Mouse (Mus musculus): ENCODE data around the gene Creb3. TPM values are rescaled to one million over a fixed set of nuclear protein-coding genes. Genes with fewer than 3 reads are reported as not detected.

Creb3 gene
- polyA plus RNA-seq, 1 experiment = 58.2 TPM

GRCm38 (mm10) chr4:43575356-43575755, 13.2 kb downstream of the Creb3 start:
- no peaks in the 10 kb centered on the region; the same call in 1 of the 2 replicates for H3K36me3 ChIP-seq (ENCODE audit: control insufficient read depth, insufficient read depth, low read length)
- H3K4me3 ChIP-seq (ENCODE audit: insufficient read depth, low read depth, low read length) = no peak overlapping the region
- TF ChIP-seq POLR2A (IDR thresholded peaks at IDR 0.05; ENCODE audit: low read depth, low read length) (no peak), CTCF (conservative IDR thresholded peaks at IDR 0.05; ENCODE audit: insufficient read depth, insufficient read length, low read depth, low read length) (no peak)
- DNase-seq = no peak
- H3K27ac ChIP-seq (ENCODE audit: insufficient read depth, low read depth, low read length) = no peak overlapping the region
- no peaks in the 10 kb centered on the region for H3K27me3 ChIP-seq (replicated peaks; ENCODE audit: control insufficient read depth, insufficient read depth, low read length)
- 51% methylated on average over 2 of the region's 2 CpGs for WGBS
- H3K4me1 ChIP-seq (ENCODE audit: control insufficient read depth, insufficient read depth, low read length) = peaks cover 5% of the 10 kb centered on the region; the same call in 1 of the 2 replicates

- no peaks in the 10 kb centered on the region for H3K27me3 ChIP-seq (replicated peaks; ENCODE audit: control insufficient read depth, insufficient read depth, low read length)
- 34% methylated on average over 8 of the region's 8 CpGs for WGBS
Measured at GRCm38 (mm10) chr4:43577237-43577881, 15.2 kb downstream of the Creb3 start.

GRCm38 (mm10) chr4:43578376-43579204, 16.5 kb downstream of the Creb3 start, which contains the start of the genes Rgp1 and Gba2:
Gene Rgp1, plus strand, starts transcription at chr4:43578715.
Gene Gba2, minus strand, starts transcription at chr4:43578873.
- no peaks in the 10 kb centered on the region for H3K27me3 ChIP-seq (replicated peaks; ENCODE audit: control insufficient read depth, insufficient read depth, low read length)
- peak; percentile 96 for DNase-seq
- WGBS = 1% methylated on average over 76 of the region's 76 CpGs
- TF ChIP-seq POLR2A (IDR thresholded peaks at IDR 0.05; ENCODE audit: low read depth, low read length) (peak; percentile 71), CTCF (conservative IDR thresholded peaks at IDR 0.05; ENCODE audit: insufficient read depth, insufficient read length, low read depth, low read length) (no peak)
- H3K4me1 ChIP-seq (ENCODE audit: control insufficient read depth, insufficient read depth, low read length) = peaks cover 5% of the 10 kb centered on the region; the same call in 1 of the 2 replicates
- peak within 1 kb of the TSS; percentile 91 for H3K27ac ChIP-seq (ENCODE audit: insufficient read depth, low read depth, low read length)
- 0 out of 2 replicates have a peak, but pooled peaks cover 1% of the 10 kb centered on the region for H3K36me3 ChIP-seq (ENCODE audit: control insufficient read depth, insufficient read depth, low read length)
- peak within 1 kb of the TSS; percentile 96 for H3K4me3 ChIP-seq (ENCODE audit: insufficient read depth, low read depth, low read length)

More at GRCm38 (mm10) chr4:43577237-43577881, 15.2 kb downstream of the Creb3 start:
- Histone ChIP-seq H3K4me1 (ENCODE audit: control insufficient read depth, insufficient read depth, low read length) (peaks cover 5% of the 10 kb centered on the region; the same call in 1 of the 2 replicates), H3K4me3 (ENCODE audit: insufficient read depth, low read depth, low read length) (peak overlapping the region; percentile 96), H3K36me3 (ENCODE audit: control insufficient read depth, insufficient read depth, low read length) (0 out of 2 replicates have a peak, but pooled peaks cover 1% of the 10 kb centered on the region), H3K27ac (ENCODE audit: insufficient read depth, low read depth, low read length) (no peak overlapping the region)
- TF ChIP-seq CTCF (conservative IDR thresholded peaks at IDR 0.05; ENCODE audit: insufficient read depth, insufficient read length, low read depth, low read length) = no peak
- TF ChIP-seq POLR2A (IDR thresholded peaks at IDR 0.05; ENCODE audit: low read depth, low read length) = no peak
- no peak for DNase-seq

DNA sequence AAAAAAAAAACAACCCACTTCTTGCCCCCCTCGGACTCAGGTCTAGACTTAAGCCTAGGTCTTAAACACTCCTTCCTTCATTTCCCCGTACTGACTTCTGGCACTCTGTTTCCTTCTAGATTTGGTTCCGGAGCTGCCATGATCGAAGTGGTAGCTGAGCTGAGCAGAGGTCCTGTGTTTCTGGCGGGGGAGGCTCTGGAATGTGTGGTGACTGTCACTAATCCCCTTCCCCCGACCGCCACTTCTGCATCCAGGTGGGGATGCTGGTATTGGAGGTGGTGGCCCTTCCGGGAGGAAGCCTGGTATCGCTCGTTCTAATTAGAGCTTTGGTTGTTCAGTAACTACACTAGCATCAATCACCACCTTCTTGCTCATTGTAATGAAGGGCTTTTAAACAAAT, 17.1 kb downstream of the Creb3 start:
- 3% methylated on average over 10 of the region's 10 CpGs for WGBS
- Histone ChIP-seq H3K4me1 (ENCODE audit: control insufficient read depth, insufficient read depth, low read length) (peaks cover 5% of the 10 kb centered on the region; the same call in 1 of the 2 replicates), H3K4me3 (ENCODE audit: insufficient read depth, low read depth, low read length) (peak overlapping the region; percentile 96), H3K27ac (ENCODE audit: insufficient read depth, low read depth, low read length) (peak overlapping the region; percentile 91), H3K27me3 (replicated peaks; ENCODE audit: control insufficient read depth, insufficient read depth, low read length) (no peaks in the 10 kb centered on the region), H3K36me3 (ENCODE audit: control insufficient read depth, insufficient read depth, low read length) (0 out of 2 replicates have a peak, but pooled peaks cover 1% of the 10 kb centered on the region)
- TF ChIP-seq CTCF (conservative IDR thresholded peaks at IDR 0.05; ENCODE audit: insufficient read depth, insufficient read length, low read depth, low read length) = no peak
- TF ChIP-seq POLR2A (IDR thresholded peaks at IDR 0.05; ENCODE audit: low read depth, low read length) = no peak
- DNase-seq = no peak

GRCm38 (mm10) chr4:43579731-43580130, 17.6 kb downstream of the Creb3 start:
- 66% methylated on average over 6 of the region's 6 CpGs for WGBS
- no peak overlapping the region for H3K27ac ChIP-seq (ENCODE audit: insufficient read depth, low read depth, low read length)
- no peak for TF ChIP-seq POLR2A (IDR thresholded peaks at IDR 0.05; ENCODE audit: low read depth, low read length)

DNA sequence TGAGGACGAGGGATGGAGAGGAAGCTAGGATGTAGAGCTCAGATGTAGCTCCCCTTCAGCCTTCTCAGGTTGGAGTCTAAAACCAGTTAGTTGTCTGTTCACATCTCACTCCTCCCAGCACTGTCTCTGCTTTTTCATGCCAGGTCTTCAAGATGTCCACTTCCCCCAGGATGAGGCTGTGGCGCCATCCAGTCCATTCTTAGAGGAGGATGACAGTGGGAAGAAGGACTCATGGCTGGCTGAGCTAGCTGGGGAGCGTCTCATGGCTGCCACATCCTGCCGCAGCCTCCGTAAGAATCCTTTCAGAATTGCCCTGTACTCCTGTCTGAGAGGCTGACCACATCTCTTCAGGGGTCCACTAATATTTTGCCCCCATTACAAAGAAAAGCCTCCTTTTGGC, 18.6 kb downstream of the Creb3 start:
- no peak for DNase-seq
- TF ChIP-seq CTCF (conservative IDR thresholded peaks at IDR 0.05; ENCODE audit: insufficient read depth, insufficient read length, low read depth, low read length) (no peak), POLR2A (IDR thresholded peaks at IDR 0.05; ENCODE audit: low read depth, low read length) (no peak)
- 0 out of 2 replicates have a peak, but pooled peaks cover 1% of the 10 kb centered on the region for H3K36me3 ChIP-seq (ENCODE audit: control insufficient read depth, insufficient read depth, low read length)
- no peak overlapping the region for H3K4me3 ChIP-seq (ENCODE audit: insufficient read depth, low read depth, low read length)
- WGBS = 94% methylated on average over 5 of the region's 5 CpGs
- peaks cover 13% of the 10 kb centered on the region for H3K4me1 ChIP-seq (ENCODE audit: control insufficient read depth, insufficient read depth, low read length)
- H3K27me3 ChIP-seq (replicated peaks; ENCODE audit: control insufficient read depth, insufficient read depth, low read length) = no peaks in the 10 kb centered on the region
- no peak overlapping the region for H3K27ac ChIP-seq (ENCODE audit: insufficient read depth, low read depth, low read length)

More at GRCm38 (mm10) chr4:43579731-43580130, 17.6 kb downstream of the Creb3 start:
- 0 out of 2 replicates have a peak, but pooled peaks cover 1% of the 10 kb centered on the region for H3K36me3 ChIP-seq (ENCODE audit: control insufficient read depth, insufficient read depth, low read length)
- no peaks in the 10 kb centered on the region for H3K27me3 ChIP-seq (replicated peaks; ENCODE audit: control insufficient read depth, insufficient read depth, low read length)
- no peak overlapping the region for H3K4me3 ChIP-seq (ENCODE audit: insufficient read depth, low read depth, low read length)
- H3K4me1 ChIP-seq (ENCODE audit: control insufficient read depth, insufficient read depth, low read length) = peaks cover 6% of the 10 kb centered on the region; the same call in 1 of the 2 replicates
- DNase-seq = no peak
